Mouse (Mus musculus): Measurements from ENCODE around the gene Zranb1. TPM values are rescaled to one million over a fixed set of nuclear protein-coding genes. Genes with fewer than 3 reads are reported as not detected.

Zranb1 gene
- total RNA-seq, 1 experiment = 19.3 TPM

DNA sequence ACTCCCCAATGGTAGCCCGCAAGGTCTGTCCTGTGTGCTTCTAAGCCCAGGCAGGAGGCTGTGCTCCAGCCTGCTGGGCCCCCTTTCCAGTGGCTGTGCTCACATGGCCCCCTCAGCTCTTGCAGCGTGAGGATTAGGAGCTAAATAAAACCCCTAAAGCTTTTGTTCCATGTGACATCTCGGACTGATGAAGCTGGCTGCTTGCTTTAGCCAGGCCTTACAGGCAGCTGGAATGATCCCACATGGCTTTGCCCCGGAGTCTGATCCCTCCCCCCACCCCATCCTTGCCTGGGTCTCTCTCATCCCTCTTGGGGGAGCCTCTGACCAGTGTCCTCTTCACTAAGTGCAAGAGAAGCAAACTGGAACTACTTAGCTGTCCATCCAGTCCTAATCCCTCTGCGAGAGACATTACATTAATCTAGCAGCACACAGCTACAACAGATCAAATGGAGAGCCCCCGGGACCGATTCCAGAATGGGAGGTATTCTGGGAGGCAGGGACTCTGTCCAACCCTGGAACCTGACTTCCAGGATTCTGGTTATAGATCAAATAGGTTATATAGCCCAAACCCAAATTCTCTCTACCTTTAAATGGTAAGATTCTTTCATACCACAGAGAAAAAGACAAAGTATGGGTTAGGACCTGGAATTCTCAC lies 84.6 kb downstream of the Zranb1 start:
- Histone ChIP-seq H3K9ac (ENCODE audit: insufficient read depth, low read depth, low read length, poor library complexity, severe bottlenecking) (no peak overlapping the region), H3K4me3 (ENCODE audit: insufficient read depth in 1 of 2, low read depth in 1 of 2, low read length in 2 of 2, poor library complexity in 1 of 2, severe bottlenecking in 1 of 2) (no peak overlapping the region), H3K4me1 (ENCODE audit: control insufficient read depth in 2 of 2, insufficient read depth in 2 of 2, low read length in 2 of 2, poor library complexity in 1 of 2) (peaks cover 6 to 43% of the 10 kb centered on the region in 2 experiments; a peak in 3 of 4 replicates)

DNA sequence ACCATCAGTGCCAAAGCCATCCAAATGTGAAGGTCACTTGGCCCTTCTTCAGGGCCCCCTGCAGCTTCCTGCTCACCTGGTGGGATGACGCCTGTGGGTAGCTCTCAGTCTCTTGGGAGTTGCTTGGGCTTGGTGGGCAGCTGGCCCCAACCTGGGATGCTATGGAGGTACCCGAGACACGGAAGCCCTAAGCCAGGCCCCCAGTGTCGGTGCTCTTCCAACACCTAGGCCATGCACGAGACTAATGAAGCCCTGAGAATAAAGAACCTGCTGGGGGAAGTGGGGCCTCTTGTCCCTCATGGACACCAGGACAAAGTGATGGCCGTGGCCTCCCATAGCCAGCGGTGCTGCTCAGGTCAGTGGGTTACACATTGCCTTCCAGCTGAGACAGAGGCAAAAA lies 88.0 kb downstream of the Zranb1 start:
- H3K9ac ChIP-seq (ENCODE audit: insufficient read depth, low read depth, low read length, poor library complexity, severe bottlenecking) = no peak overlapping the region
- H3K4me1 ChIP-seq (ENCODE audit: control insufficient read depth in 2 of 2, insufficient read depth in 2 of 2, low read length in 2 of 2, poor library complexity in 1 of 2) = peaks cover 5 to 40% of the 10 kb centered on the region in 2 experiments
- no peak for DNase-seq (ENCODE audit: low read depth, low spot score)
- H3K27ac ChIP-seq (ENCODE audit: insufficient read depth, low read depth, low read length, poor library complexity, severe bottlenecking) = no peak overlapping the region
- no peaks in the 10 kb centered on the region for H3K9me3 ChIP-seq (ENCODE audit: control insufficient read depth, insufficient read depth, low read depth, low read length)
- no peak for TF ChIP-seq ZNF384 (IDR thresholded peaks at IDR 0.05; ENCODE audit: low read depth, low read length)
- no peak for TF ChIP-seq HCFC1 (IDR thresholded peaks at IDR 0.05; ENCODE audit: borderline replicate concordance, insufficient read depth, low read length)
- TF ChIP-seq CHD2 (IDR thresholded peaks at IDR 0.05; ENCODE audit: low read depth, low read length) = no peak
- no peak for TF ChIP-seq ZC3H11A (IDR thresholded peaks at IDR 0.05; ENCODE audit: borderline replicate concordance, low read depth, low read length)
- peaks cover 53% of the 10 kb centered on the region for H3K36me3 ChIP-seq (ENCODE audit: control insufficient read depth, insufficient read depth, low read length, poor library complexity, severe bottlenecking)
- in situ Hi-C loops (cut with MboI; ENCODE audit: low sequenced_read_pairs in 2 of 2, unreplicated experiment in 2 of 2) = no loop called here
- no peak overlapping the region for H3K4me3 ChIP-seq (ENCODE audit: insufficient read depth in 1 of 2, low read depth in 1 of 2, low read length in 2 of 2, poor library complexity in 1 of 2, severe bottlenecking in 1 of 2)

More for the DNA sequence above, 84.6 kb downstream of the Zranb1 start:
- Histone ChIP-seq H3K36me3 (ENCODE audit: control insufficient read depth, insufficient read depth, low read length, poor library complexity, severe bottlenecking) (peaks cover 59% of the 10 kb centered on the region), H3K9me3 (ENCODE audit: control insufficient read depth, insufficient read depth, low read depth, low read length) (no peaks in the 10 kb centered on the region), H3K27ac (ENCODE audit: insufficient read depth, low read depth, low read length, poor library complexity, severe bottlenecking) (no peak overlapping the region)
- no peak for TF ChIP-seq MAFK (IDR thresholded peaks at IDR 0.05; ENCODE audit: insufficient read depth, low read depth, low read length)
- TF ChIP-seq ZC3H11A (IDR thresholded peaks at IDR 0.05; ENCODE audit: borderline replicate concordance, low read depth, low read length) = no peak
- no peak for TF ChIP-seq CHD2 (IDR thresholded peaks at IDR 0.05; ENCODE audit: low read depth, low read length)
- no peak for TF ChIP-seq HCFC1 (IDR thresholded peaks at IDR 0.05; ENCODE audit: borderline replicate concordance, insufficient read depth, low read length)
- no peak for TF ChIP-seq ZNF384 (IDR thresholded peaks at IDR 0.05; ENCODE audit: low read depth, low read length)
- in situ Hi-C loops (cut with MboI; ENCODE audit: low sequenced_read_pairs in 2 of 2, unreplicated experiment in 2 of 2) = no loop called here
- DNase-seq (ENCODE audit: low read depth, low spot score) = no peak

DNA sequence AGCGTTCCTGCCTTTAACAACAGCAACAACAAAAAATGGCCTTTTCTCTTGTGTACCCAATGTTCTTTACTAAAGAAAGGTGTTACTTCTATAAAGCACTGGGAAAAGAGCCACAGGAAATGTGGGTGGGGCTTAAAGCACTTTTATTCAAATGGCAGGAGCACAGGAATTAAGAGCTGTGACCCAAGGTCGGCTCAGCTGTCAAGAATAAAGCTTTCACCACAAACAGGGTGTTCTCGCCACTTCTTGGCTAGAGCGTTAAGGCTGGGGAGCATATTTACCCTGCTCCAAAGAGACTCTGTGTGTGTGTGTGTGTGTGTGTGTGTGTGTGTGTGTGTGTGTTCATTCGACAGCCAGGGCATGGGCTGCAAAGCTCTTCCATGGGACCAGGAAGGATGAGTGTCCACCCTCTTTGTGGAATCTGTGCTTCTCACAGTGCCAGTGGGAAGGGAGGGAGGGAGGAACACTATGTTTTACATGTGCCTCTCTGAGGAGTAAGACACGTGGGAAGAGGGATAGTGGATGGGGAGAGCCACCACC lies 88.6 kb downstream of the Zranb1 start:
- no peak overlapping the region for H3K4me3 ChIP-seq (ENCODE audit: insufficient read depth in 1 of 2, low read depth in 1 of 2, low read length in 2 of 2, poor library complexity in 1 of 2, severe bottlenecking in 1 of 2)
- DNase-seq (ENCODE audit: low read depth, low spot score) = no peak
- H3K4me1 ChIP-seq (ENCODE audit: control insufficient read depth in 2 of 2, insufficient read depth in 2 of 2, low read length in 2 of 2, poor library complexity in 1 of 2) = peaks cover 5 to 36% of the 10 kb centered on the region in 2 experiments
- H3K27ac ChIP-seq (ENCODE audit: insufficient read depth, low read depth, low read length, poor library complexity, severe bottlenecking) = no peak overlapping the region
- H3K9me3 ChIP-seq (ENCODE audit: control insufficient read depth, insufficient read depth, low read depth, low read length) = no peaks in the 10 kb centered on the region
- H3K9ac ChIP-seq (ENCODE audit: insufficient read depth, low read depth, low read length, poor library complexity, severe bottlenecking) = no peak overlapping the region
- TF ChIP-seq MAFK (IDR thresholded peaks at IDR 0.05; ENCODE audit: insufficient read depth, low read depth, low read length) = no peak
- no peak for TF ChIP-seq ZNF384 (IDR thresholded peaks at IDR 0.05; ENCODE audit: low read depth, low read length)
- no peak for TF ChIP-seq HCFC1 (IDR thresholded peaks at IDR 0.05; ENCODE audit: borderline replicate concordance, insufficient read depth, low read length)
- TF ChIP-seq CHD2 (IDR thresholded peaks at IDR 0.05; ENCODE audit: low read depth, low read length) = no peak
- in situ Hi-C loops (cut with MboI; ENCODE audit: low sequenced_read_pairs in 2 of 2, unreplicated experiment in 2 of 2) = no loop called here
- peaks cover 47% of the 10 kb centered on the region for H3K36me3 ChIP-seq (ENCODE audit: control insufficient read depth, insufficient read depth, low read length, poor library complexity, severe bottlenecking)

DNA sequence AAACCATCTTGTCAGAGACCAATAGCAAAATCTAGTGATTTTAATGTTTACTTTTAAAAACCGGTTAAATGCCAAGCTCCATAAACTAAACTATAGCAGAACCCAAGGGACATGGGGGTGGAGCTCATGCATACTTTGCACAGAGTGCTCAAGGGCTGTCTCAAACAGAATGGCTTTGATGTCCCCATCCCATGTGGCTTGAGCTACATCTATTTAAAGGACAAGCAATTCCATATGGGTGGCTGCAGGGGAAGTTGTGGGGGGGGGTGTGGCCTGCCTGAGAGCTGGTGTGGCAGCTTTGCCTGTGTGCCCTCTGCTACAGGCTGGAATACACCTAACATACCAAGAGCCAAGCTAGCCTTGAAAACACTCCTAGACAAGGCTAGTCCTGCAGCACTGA lies 93.8 kb downstream of the Zranb1 start:
- TF ChIP-seq CHD2 (IDR thresholded peaks at IDR 0.05; ENCODE audit: low read depth, low read length) (no peak), ZC3H11A (IDR thresholded peaks at IDR 0.05; ENCODE audit: borderline replicate concordance, low read depth, low read length) (no peak), HCFC1 (IDR thresholded peaks at IDR 0.05; ENCODE audit: borderline replicate concordance, insufficient read depth, low read length) (no peak), ZNF384 (IDR thresholded peaks at IDR 0.05; ENCODE audit: low read depth, low read length) (no peak), MAFK (IDR thresholded peaks at IDR 0.05; ENCODE audit: insufficient read depth, low read depth, low read length) (no peak)
- H3K27ac ChIP-seq (ENCODE audit: insufficient read depth, low read depth, low read length, poor library complexity, severe bottlenecking) = no peak overlapping the region

More for the DNA sequence above, 93.8 kb downstream of the Zranb1 start:
- Histone ChIP-seq H3K4me3 (ENCODE audit: insufficient read depth in 1 of 2, low read depth in 1 of 2, low read length in 2 of 2, poor library complexity in 1 of 2, severe bottlenecking in 1 of 2) (no peak overlapping the region), H3K36me3 (ENCODE audit: control insufficient read depth, insufficient read depth, low read length, poor library complexity, severe bottlenecking) (peaks cover 36% of the 10 kb centered on the region), H3K4me1 (ENCODE audit: control insufficient read depth in 2 of 2, insufficient read depth in 2 of 2, low read length in 2 of 2, poor library complexity in 1 of 2) (peaks cover 4 to 36% of the 10 kb centered on the region in 2 experiments), H3K9me3 (ENCODE audit: control insufficient read depth, insufficient read depth, low read depth, low read length) (no peaks in the 10 kb centered on the region), H3K9ac (ENCODE audit: insufficient read depth, low read depth, low read length, poor library complexity, severe bottlenecking) (no peak overlapping the region)
- in situ Hi-C loops (cut with MboI; ENCODE audit: low sequenced_read_pairs in 2 of 2, unreplicated experiment in 2 of 2) = no loop called here
- no peak for DNase-seq (ENCODE audit: low read depth, low spot score)

Measured in ES-E14 (cell line).